Mouse (Mus musculus): ENCODE data around the gene Patl2. TPM values are rescaled to one million over a fixed set of nuclear protein-coding genes. Genes with fewer than 3 reads are reported as not detected.

The Patl2 gene
- polyA plus RNA-seq (2012): 0.06 TPM in 1 of 2 replicates, not detected in the other

GRCm38 (mm10) chr2:122186106-122186505, at the start of gene Patl2, which contains the start of gene Terb2:
Patl2 (minus strand) TSS chr2:122186189.
Terb2 (plus strand) TSS chr2:122186272.

GRCm38 (mm10) chr2:122234611-122235288, 48.8 kb upstream of the Patl2 start, which contains the start of gene Sord:
Sord (plus strand) TSS chr2:122234749.

GRCm38 (mm10) chr2:122160680-122161079, 25.3 kb downstream of the Patl2 start, which contains the start of gene Trim69:
Trim69 (plus strand) TSS chr2:122160700.

GRCm38 (mm10) chr2:122147508-122148241, 38.3 kb downstream of the Patl2 start, which contains the start of gene B2m:
B2m (plus strand) TSS chr2:122147686.

GRCm38 (mm10) chr2:122117961-122118958, 67.7 kb downstream of the Patl2 start, which contains the start of gene Spg11:
Spg11 (minus strand) TSS chr2:122118386.

Other genes with a start within 250 kb of the Patl2 start
- gene Ctdspl2, start 230.2 kb downstream of the Patl2 start, polyA plus RNA-seq (2012): 2.6 and 4.0 TPM in 2 replicates
- 0.03 and 0.13 TPM in 2 replicates for gene Mageb3, start 230.1 kb downstream of the Patl2 start, polyA plus RNA-seq (2012)
- gene Eif3j1, start 157.6 kb downstream of the Patl2 start, polyA plus RNA-seq (2012): 47.6 and 78.2 TPM in 2 replicates
- gene Spg11, start 67.8 kb downstream of the Patl2 start, polyA plus RNA-seq (2012): 1.4 and 2.0 TPM in 2 replicates
- gene B2m, start 38.5 kb downstream of the Patl2 start, polyA plus RNA-seq (2012): 204 and 229 TPM in 2 replicates
- gene Trim69, start 25.5 kb downstream of the Patl2 start, polyA plus RNA-seq (2012): 0.04 TPM in 1 of 2 replicates, not detected in the other
- gene Terb2, start 83 bp upstream of the Patl2 start, polyA plus RNA-seq (2012): 0.04 TPM in 1 of 2 replicates, not detected in the other
- 42.9 and 46.2 TPM in 2 replicates for gene Sord, start 48.6 kb upstream of the Patl2 start, polyA plus RNA-seq (2012)
- gene Duox2, start 112.3 kb upstream of the Patl2 start, polyA plus RNA-seq (2012): not detected in 2 replicates
- gene Duoxa2, start 112.7 kb upstream of the Patl2 start, polyA plus RNA-seq (2012): not detected in 2 replicates
- not detected in 2 replicates for gene Duoxa1, start 127.5 kb upstream of the Patl2 start, polyA plus RNA-seq (2012)
- not detected in 2 replicates for gene Duox1, start 129.5 kb upstream of the Patl2 start, polyA plus RNA-seq (2012)
- 21.4 and 22.9 TPM in 2 replicates for gene Shf, start 183.0 kb upstream of the Patl2 start, polyA plus RNA-seq (2012)
- 2.9 and 3.7 TPM in 2 replicates for gene Slc28a2, start 240.3 kb upstream of the Patl2 start, polyA plus RNA-seq (2012)